Mouse (Mus musculus) adrenal gland, postnatal 4 days (tissue): ENCODE measurements around the gene BC051142. TPM values are rescaled to one million over a fixed set of nuclear protein-coding genes. Genes with fewer than 3 reads are reported as not detected.
"Not testable (repeated sequence)": the region's sequence is repeated elsewhere in the genome, so short reads cannot be mapped to it uniquely, and the experiment has no call there.

ENCODE experiments used
- DNase-seq, 2 experiments: peaks; one replicate each; pipeline ENCODE4 v3.0.0; 2021 to 2022; ENCODE audit warnings: low spot score in 2 of 2, mixed read lengths in 2 of 2
- total RNA-seq, 2 experiments: library from RNA; stranded (reverse); gene quantifications; 2 replicates each; pipeline ENCODE4 v1.2.3; 2021

Gene BC051142
- total RNA-seq, 2 experiments from 2014 or later = 5.8 to 6.3 TPM

- DNase-seq = not testable (repeated sequence)
Measured at GRCm38 (mm10) chr17:34497726-34498125, 99.1 kb downstream of the BC051142 start.

GRCm38 (mm10) chr17:34507591-34507990 is 109.0 kb downstream of the BC051142 start:
- no peak for DNase-seq

Other genes with a start within 250 kb of the BC051142 start
- gene H2-DMb1, start 245.7 kb upstream of the BC051142 start, total RNA-seq = 1 to 10 TPM; 1.9 to 3.8 TPM
- gene Tap1, start 211.3 kb upstream of the BC051142 start, total RNA-seq = 10 to 100 TPM; 20.8 to 22.1 TPM
- 10 to 100 TPM; 12.6 to 15.0 TPM for gene Psmb9, start 211.1 kb upstream of the BC051142 start, total RNA-seq
- gene Psmb8, start 201.1 kb upstream of the BC051142 start, total RNA-seq = 10 to 100 TPM; 25.0 to 27.4 TPM
- gene Tap2, start 195.3 kb upstream of the BC051142 start, total RNA-seq = 10 to 100 TPM; 32.9 to 33.2 TPM
- gene H2-Ob, start 159.9 kb upstream of the BC051142 start, total RNA-seq = under 1 TPM; 0.28 to 0.65 TPM
- 10 to 100 TPM; 11.1 to 12.8 TPM for gene H2-Ab1, start 141.1 kb upstream of the BC051142 start, total RNA-seq
- 10 to 100 TPM in 1 of 2 experiments, 1 to 10 TPM in 1; 9.1 to 15.9 TPM for gene H2-Aa, start 111.0 kb upstream of the BC051142 start, total RNA-seq
- gene H2-Eb1, start 93.0 kb upstream of the BC051142 start, total RNA-seq = 10 to 100 TPM in 1 of 2 experiments, 1 to 10 TPM in 1; 5.7 to 12.3 TPM
- not detected for gene H2-Eb2, start 73.2 kb upstream of the BC051142 start, total RNA-seq
- gene Btnl2, start 44.0 kb upstream of the BC051142 start, total RNA-seq = under 1 TPM; 0.45 TPM
- not detected for gene Btnl1, start 21.7 kb upstream of the BC051142 start, total RNA-seq
- not detected for gene Btnl4, start 78.5 kb downstream of the BC051142 start, total RNA-seq
- gene Btnl6, start 118.5 kb downstream of the BC051142 start, total RNA-seq = not detected
- 10 to 100 TPM; 36.1 to 37.1 TPM for gene Notch4, start 165.4 kb downstream of the BC051142 start, total RNA-seq
- 10 to 100 TPM in 1 of 2 experiments, 1 to 10 TPM in 1; 8.1 to 11.9 TPM for gene Gpsm3, start 191.0 kb downstream of the BC051142 start, total RNA-seq
- 10 to 100 TPM; 61.7 to 63.6 TPM for gene Pbx2, start 192.4 kb downstream of the BC051142 start, total RNA-seq
- gene Ager, start 199.0 kb downstream of the BC051142 start, total RNA-seq = 1 to 10 TPM; 9.0 to 9.2 TPM
- 10 to 100 TPM; 66.5 to 74.2 TPM for gene Rnf5, start 204.9 kb downstream of the BC051142 start, total RNA-seq
- 10 to 100 TPM; 73.4 to 77.7 TPM for gene Agpat1, start 205.4 kb downstream of the BC051142 start, total RNA-seq
- 10 to 100 TPM; 10.8 to 14.2 TPM for gene Egfl8, start 217.2 kb downstream of the BC051142 start, total RNA-seq
- gene Ppt2, start 229.7 kb downstream of the BC051142 start, total RNA-seq = 10 to 100 TPM; 52.6 to 62.3 TPM
- 10 to 100 TPM; 10.7 to 11.5 TPM for gene Prrt1, start 230.7 kb downstream of the BC051142 start, total RNA-seq
- 10 to 100 TPM; 13.2 to 16.3 TPM for gene Fkbpl, start 245.9 kb downstream of the BC051142 start, total RNA-seq
- gene Atf6b, start 248.3 kb downstream of the BC051142 start, total RNA-seq = 10 to 100 TPM; 48.1 to 52.3 TPM